Mouse (Mus musculus): ENCODE measurements around the gene St3gal6. TPM values are rescaled to one million over a fixed set of nuclear protein-coding genes. Genes with fewer than 3 reads are reported as not detected.

St3gal6 gene
- total and polyA plus RNA-seq, 3 experiments = 4.0 to 8.9 TPM; not detected in 1

- Histone ChIP-seq H3K9me3 (replicated peaks; ENCODE audit: insufficient read depth, low read length) (no peaks in the 10 kb centered on the region), H3K4me3 (ENCODE audit: control insufficient read depth in 1 of 2, insufficient read depth in 1 of 2, low read depth in 2 of 2, low read length in 2 of 2) (no peak overlapping the region), H3K27me3 (ENCODE audit: control insufficient read depth in 1 of 2, insufficient read depth in 2 of 2, low read length in 2 of 2) (no peaks in the 10 kb centered on the region), H3K4me1 (ENCODE audit: control insufficient read depth in 1 of 2, insufficient read depth in 2 of 2, low read length in 2 of 2) (peaks cover 2 to 7% of the 10 kb centered on the region in 2 experiments; a peak in 3 of 4 replicates), H3K27ac (ENCODE audit: control insufficient read depth, low read depth, low read length) (no peak overlapping the region), H3K9ac (ENCODE audit: control insufficient read depth, low read depth, low read length, poor library complexity, severe bottlenecking) (no peak overlapping the region), H3K79me2 (ENCODE audit: control insufficient read depth, insufficient read depth, low read length, poor library complexity) (no peaks in the 10 kb centered on the region), H3K36me3 (ENCODE audit: control insufficient read depth in 1 of 2, insufficient read depth in 2 of 2, low read length in 2 of 2) (peaks cover 0 to 7% of the 10 kb centered on the region in 2 experiments; a peak in 2 of 4 replicates)
- DNase-seq (ENCODE audit: low read depth, low spot score) = peak; percentile 25
- TF ChIP-seq GATA1 (IDR thresholded peaks at IDR 0.05; ENCODE audit: low read depth, low read length) (0 out of 2 replicates have a peak, but pooled peaks have one; percentile 19), USF1 (IDR thresholded peaks at IDR 0.05; ENCODE audit: low read depth, low read length) (peak; percentile 14; the same call in 1 of the 2 replicates), E2F4 (IDR thresholded peaks at IDR 0.05; ENCODE audit: borderline replicate concordance, low read depth, low read length) (no peak), EP300 (IDR thresholded peaks at IDR 0.05; ENCODE audit: low read depth in 1 of 2, low read length in 2 of 2) (peak in 1 of 2 experiments; percentile 27; a peak in 1 of 4 replicates), TCF12 (IDR thresholded peaks at IDR 0.05; ENCODE audit: low read depth, low read length) (peak; percentile 42; the same call in 1 of the 2 replicates)
These were observed 9.2 kb upstream of the St3gal6 start for GRCm38 (mm10) chr16:58533254-58533653.

GRCm38 (mm10) chr16:58532511-58532910 lies 8.5 kb upstream of the St3gal6 start:
- Histone ChIP-seq H3K36me3 (ENCODE audit: control insufficient read depth in 1 of 2, insufficient read depth in 2 of 2, low read length in 2 of 2) (peaks cover 0 to 7% of the 10 kb centered on the region in 2 experiments; a peak in 2 of 4 replicates), H3K4me1 (ENCODE audit: control insufficient read depth in 1 of 2, insufficient read depth in 2 of 2, low read length in 2 of 2) (peaks cover 2 to 10% of the 10 kb centered on the region in 2 experiments; a peak in 3 of 4 replicates), H3K4me3 (ENCODE audit: control insufficient read depth in 1 of 2, insufficient read depth in 1 of 2, low read depth in 2 of 2, low read length in 2 of 2) (no peak overlapping the region), H3K27ac (ENCODE audit: control insufficient read depth, low read depth, low read length) (no peak overlapping the region), H3K27me3 (ENCODE audit: control insufficient read depth in 1 of 2, insufficient read depth in 2 of 2, low read length in 2 of 2) (no peaks in the 10 kb centered on the region), H3K79me2 (ENCODE audit: control insufficient read depth, insufficient read depth, low read length, poor library complexity) (no peaks in the 10 kb centered on the region), H3K9ac (ENCODE audit: control insufficient read depth, low read depth, low read length, poor library complexity, severe bottlenecking) (no peak overlapping the region), H3K9me3 (replicated peaks; ENCODE audit: insufficient read depth, low read length) (no peaks in the 10 kb centered on the region)
- no peak for TF ChIP-seq KAT2A (conservative IDR thresholded peaks at IDR 0.05; ENCODE audit: low read depth, low read length)
- no peak for TF ChIP-seq ETS1 (IDR thresholded peaks at IDR 0.05; ENCODE audit: low read depth, low read length)
- no peak for TF ChIP-seq POLR2AphosphoS5 (IDR thresholded peaks at IDR 0.05; ENCODE audit: borderline replicate concordance, low read depth, low read length)
- no peak for TF ChIP-seq MXI1 (IDR thresholded peaks at IDR 0.05; ENCODE audit: low read depth, low read length)
- TF ChIP-seq ELF1 (IDR thresholded peaks at IDR 0.05; ENCODE audit: low read depth, low read length) = no peak
- TF ChIP-seq E2F4 (IDR thresholded peaks at IDR 0.05; ENCODE audit: borderline replicate concordance, low read depth, low read length) = no peak
- no peak for TF ChIP-seq NRF1 (IDR thresholded peaks at IDR 0.05; ENCODE audit: insufficient read depth, low read depth, low read length, poor library complexity, severe bottlenecking)
- no peak for TF ChIP-seq ZNF384 (IDR thresholded peaks at IDR 0.05; ENCODE audit: low read depth, low read length)
- no peak for TF ChIP-seq EP300 (IDR thresholded peaks at IDR 0.05; ENCODE audit: low read depth in 1 of 2, low read length in 2 of 2)
- TF ChIP-seq NELFE (IDR thresholded peaks at IDR 0.05; ENCODE audit: low read depth, low read length) = no peak
- TF ChIP-seq TAL1 (IDR thresholded peaks at IDR 0.05; ENCODE audit: low read length) = no peak
- TF ChIP-seq MEF2A (IDR thresholded peaks at IDR 0.05; ENCODE audit: extremely low read depth, insufficient replicate concordance, low read depth, low read length, poor library complexity, severe bottlenecking) = no peak
- TF ChIP-seq MAZ (IDR thresholded peaks at IDR 0.05; ENCODE audit: low read depth, low read length) = no peak
- no peak for TF ChIP-seq USF2 (IDR thresholded peaks at IDR 0.05; ENCODE audit: borderline replicate concordance in 1 of 2, insufficient read depth in 1 of 2, low read depth in 1 of 2, low read length in 2 of 2)
- no peak for DNase-seq (ENCODE audit: low read depth, low spot score)

Data from MEL (cell line).